Mouse (Mus musculus) kidney, embryonic 15.5 days (tissue): ENCODE results near the gene Gm45618. TPM values are rescaled to one million over a fixed set of nuclear protein-coding genes. Genes with fewer than 3 reads are reported as not detected.
"Not testable (repeated sequence)": the region's sequence is repeated elsewhere in the genome, so short reads cannot be mapped to it uniquely, and the experiment has no call there.

Experiments used
- ATAC-seq: fragments of 200-750 bp; cut with Nextera tagmentation; replicated peaks from 2 replicates; pipeline ENCODE4 v1.8.0; 2017; ENCODE audit warnings: moderate TSS enrichment; ENCODE audit not compliant: low FRiP score
- H3K27ac ChIP-seq: fragments of 300-500 bp; sonication (generic); 2 replicates; pipeline ENCODE4 v1.5.1; 2015; ENCODE audit warnings: mild to moderate bottlenecking, inconsistent platforms
- H3K27me3 ChIP-seq: fragments of 300-500 bp; sonication (generic); 2 replicates; pipeline ENCODE4 v1.6.1; 2015; ENCODE audit warnings: inconsistent platforms
- H3K36me3 ChIP-seq: fragments of 300-500 bp; sonication (generic); 2 replicates; pipeline ENCODE4 v1.6.1; 2015; ENCODE audit warnings: inconsistent platforms
- H3K4me1 ChIP-seq: fragments of 300-500 bp; sonication (generic); 2 replicates; pipeline ENCODE4 v1.6.1; 2015; ENCODE audit warnings: inconsistent platforms
- H3K4me2 ChIP-seq: fragments of 300-500 bp; sonication (generic); 2 replicates; pipeline ENCODE4 v1.6.1; 2015; ENCODE audit warnings: moderate library complexity, mild to moderate bottlenecking, inconsistent platforms
- H3K4me3 ChIP-seq: fragments of 300-500 bp; sonication (generic); replicated peaks from 2 replicates; pipeline ENCODE4 v1.5.1; 2015; ENCODE audit warnings: mild to moderate bottlenecking, inconsistent platforms
- H3K9ac ChIP-seq: fragments of 300-500 bp; sonication (generic); 2 replicates; pipeline ENCODE4 v1.6.1; 2015; ENCODE audit warnings: mild to moderate bottlenecking, inconsistent platforms
- H3K9me3 ChIP-seq: fragments of 300-500 bp; sonication (generic); replicated peaks from 2 replicates; pipeline ENCODE4 v1.6.1; 2016; ENCODE audit warnings: inconsistent platforms
- WGBS: fragments of 180-500 bp; shearing (Covaris S2); methylation state at CpG from one replicate; pipeline ENCODE4 v1.1.7; 2015; ENCODE audit warnings: mixed read lengths; 5-methylcytosine and 5-hydroxymethylcytosine counted together
- polyA plus RNA-seq: library from polyadenylated mRNA; unstranded; fragments of >200 nt; fragmentation: Nextera tagmentation; extraction: Ambion mirVana; gene quantifications from 2 replicates; pipeline ENCODE4 v1.2.1, GENCODE M21; 2015

Gene Gm45618
- polyA plus RNA-seq, 1 experiment from 2014 or later: not detected

GRCm38 (mm10) chr7:142135934-142136333, 15.4 kb upstream of the Gm45618 start, which contains the start of gene Gm39115:
TSS of gene Gm39115 (minus strand) at chr7:142136034.
- not testable (repeated sequence) for H3K4me3 ChIP-seq, H3K27ac ChIP-seq, H3K27me3 ChIP-seq, H3K4me1 ChIP-seq, H3K4me2 ChIP-seq, H3K9ac ChIP-seq, ATAC-seq, H3K36me3 ChIP-seq, H3K9me3 ChIP-seq
- 44% methylated on average over 2 of the region's 2 CpGs for WGBS

- Histone ChIP-seq H3K4me1 (no peaks in the 10 kb centered on the region), H3K36me3 (no peaks in the 10 kb centered on the region), H3K4me2 (no peak overlapping the region), H3K9ac (no peak overlapping the region), H3K27ac (no peak overlapping the region), H3K9me3 (no peaks in the 10 kb centered on the region), H3K27me3 (no peaks in the 10 kb centered on the region), H3K4me3 (no peak overlapping the region)
- ATAC-seq: no peak
- 49% methylated on average over 4 of the region's 4 CpGs for WGBS
These were observed 13.9 kb upstream of the Gm45618 start for GRCm38 (mm10) chr7:142134206-142134995.

GRCm38 (mm10) chr7:142128843-142129242, 8.3 kb upstream of the Gm45618 start:
- Histone ChIP-seq H3K27me3 (no peaks in the 10 kb centered on the region), H3K4me1 (no peaks in the 10 kb centered on the region), H3K9me3 (no peaks in the 10 kb centered on the region), H3K36me3 (no peaks in the 10 kb centered on the region), H3K4me2 (no peak overlapping the region), H3K4me3 (no peak overlapping the region), H3K9ac (no peak overlapping the region), H3K27ac (no peak overlapping the region)
- WGBS: 65% methylated on average over 4 of the region's 4 CpGs
- no peak for ATAC-seq

GRCm38 (mm10) chr7:142119632-142120031, 897 bp downstream of the Gm45618 start:
- H3K4me3 ChIP-seq: no peak overlapping the region
- ATAC-seq: no peak
- H3K27ac ChIP-seq: no peak overlapping the region
- no peaks in the 10 kb centered on the region for H3K4me1 ChIP-seq
- H3K27me3 ChIP-seq: no peaks in the 10 kb centered on the region
- no peak overlapping the region for H3K4me2 ChIP-seq
- H3K9me3 ChIP-seq: no peaks in the 10 kb centered on the region
- H3K36me3 ChIP-seq: no peaks in the 10 kb centered on the region
- 19% methylated on average over 5 of the region's 5 CpGs for WGBS
- H3K9ac ChIP-seq: no peak overlapping the region

GRCm38 (mm10) chr7:142104747-142105146, 15.8 kb downstream of the Gm45618 start:
- H3K9ac ChIP-seq: no peak overlapping the region
- H3K4me3 ChIP-seq: no peak overlapping the region
- H3K27ac ChIP-seq: no peak overlapping the region
- ATAC-seq: no peak
- H3K4me2 ChIP-seq: no peak overlapping the region
- peaks cover 19% of the 10 kb centered on the region; the same call in 1 of the 2 replicates for H3K27me3 ChIP-seq
- no peaks in the 10 kb centered on the region for H3K4me1 ChIP-seq
- no peaks in the 10 kb centered on the region for H3K9me3 ChIP-seq
- H3K36me3 ChIP-seq: no peaks in the 10 kb centered on the region
- WGBS: 54% methylated on average over 5 of the region's 5 CpGs

- Histone ChIP-seq H3K36me3 (no peaks in the 10 kb centered on the region), H3K27ac (no peak overlapping the region), H3K9ac (no peak overlapping the region), H3K9me3 (no peaks in the 10 kb centered on the region), H3K27me3 (peaks cover 84% of the 10 kb centered on the region), H3K4me3 (no peak overlapping the region), H3K4me1 (peaks cover 19% of the 10 kb centered on the region), H3K4me2 (no peak overlapping the region)
- 8% methylated on average over 9 of the region's 9 CpGs for WGBS
- peak; percentile 53 for ATAC-seq
These were observed 22.8 kb downstream of the Gm45618 start for GRCm38 (mm10) chr7:142097776-142098175.

GRCm38 (mm10) chr7:142096701-142097100, 23.8 kb downstream of the Gm45618 start:
- H3K36me3 ChIP-seq: no peaks in the 10 kb centered on the region
- H3K4me3 ChIP-seq: no peak overlapping the region
- H3K9ac ChIP-seq: no peak overlapping the region
- no peak for ATAC-seq
- no peak overlapping the region for H3K4me2 ChIP-seq
- H3K27me3 ChIP-seq: peaks cover 94% of the 10 kb centered on the region
- no peak overlapping the region for H3K27ac ChIP-seq
- WGBS: 59% methylated on average over 4 of the region's 4 CpGs
- H3K9me3 ChIP-seq: no peaks in the 10 kb centered on the region
- peaks cover 19% of the 10 kb centered on the region for H3K4me1 ChIP-seq

- H3K27ac ChIP-seq: no peak within 1 kb of the TSS
- no peaks in the 10 kb centered on the region for H3K9me3 ChIP-seq
- WGBS: under 1% methylated on average over 62 of the region's 63 CpGs
- peak within 1 kb of the TSS; percentile 98 for H3K4me2 ChIP-seq
- no peaks in the 10 kb centered on the region for H3K36me3 ChIP-seq
- ATAC-seq: peak; percentile 90
- peaks cover 89% of the 10 kb centered on the region for H3K27me3 ChIP-seq
- H3K4me1 ChIP-seq: peaks cover 19% of the 10 kb centered on the region
- H3K9ac ChIP-seq: peak within 1 kb of the TSS; percentile 67
- H3K4me3 ChIP-seq: peak within 1 kb of the TSS; percentile 76
These were observed 25.2 kb downstream of the Gm45618 start, which contains the start of gene Dusp8 for GRCm38 (mm10) chr7:142095183-142095931. TSS of gene Dusp8 (minus strand) at chr7:142095843.

GRCm38 (mm10) chr7:142094301-142095143, 26.0 kb downstream of the Gm45618 start:
- Histone ChIP-seq H3K27me3 (peaks cover 81% of the 10 kb centered on the region), H3K27ac (no peak overlapping the region), H3K4me1 (peaks cover 24% of the 10 kb centered on the region), H3K36me3 (no peaks in the 10 kb centered on the region), H3K9me3 (no peaks in the 10 kb centered on the region), H3K4me2 (peak overlapping the region; percentile 98), H3K9ac (peak overlapping the region; percentile 67), H3K4me3 (peak overlapping the region; percentile 76)
- no peak; the same call in 1 of the 2 replicates for ATAC-seq
- under 1% methylated on average over 89 of the region's 89 CpGs for WGBS

- no peaks in the 10 kb centered on the region for H3K36me3 ChIP-seq
- H3K4me2 ChIP-seq: peak overlapping the region; percentile 98
- WGBS: 32% methylated on average over 6 of the region's 6 CpGs
- H3K9me3 ChIP-seq: no peaks in the 10 kb centered on the region
- peak overlapping the region; percentile 76 for H3K4me3 ChIP-seq
- ATAC-seq: no peak
- peaks cover 32% of the 10 kb centered on the region for H3K4me1 ChIP-seq
- 0 out of 2 replicates have a peak overlapping the region, but pooled peaks have one; percentile 67 for H3K9ac ChIP-seq
- H3K27ac ChIP-seq: no peak overlapping the region
- H3K27me3 ChIP-seq: peaks cover 80% of the 10 kb centered on the region
These were observed 26.8 kb downstream of the Gm45618 start for GRCm38 (mm10) chr7:142093696-142094240.

- Histone ChIP-seq H3K27me3 (peaks cover 75% of the 10 kb centered on the region), H3K9ac (no peak overlapping the region), H3K4me2 (no peak overlapping the region), H3K36me3 (no peaks in the 10 kb centered on the region), H3K27ac (no peak overlapping the region), H3K4me3 (no peak overlapping the region), H3K9me3 (no peaks in the 10 kb centered on the region), H3K4me1 (peaks cover 38% of the 10 kb centered on the region)
- no peak for ATAC-seq
- WGBS: 52% methylated on average over 1 of the region's 1 CpGs
These were observed 27.5 kb downstream of the Gm45618 start for GRCm38 (mm10) chr7:142092991-142093390.
